Mouse (Mus musculus): ENCODE measurements at regions not wholly inside any gene's neighbourhood (a gene's known extent, or its start where the extent isn't known, plus 50 kb on each side); places are given as distances from the start of the nearest gene placed in this dataset.

DNA sequence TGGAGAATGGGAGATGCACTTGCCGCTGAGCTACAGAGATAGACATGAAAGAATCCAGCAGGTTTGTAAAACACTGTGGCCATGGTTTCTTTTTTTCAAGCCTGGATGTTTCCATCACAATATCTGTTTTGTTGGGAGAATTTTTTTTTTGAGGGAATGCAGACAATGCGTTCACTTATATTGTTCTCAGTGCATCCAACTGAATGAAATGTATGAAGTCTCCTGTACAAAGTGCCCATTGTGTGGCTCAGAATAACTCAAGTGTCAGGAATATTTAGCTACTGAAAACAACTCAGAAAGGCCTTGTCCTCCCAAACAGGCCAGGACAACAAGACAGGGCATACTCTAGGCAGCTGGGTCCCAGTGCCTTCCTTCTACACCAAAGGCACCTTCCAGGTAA is 120.3 kb upstream of the Ado start:
- no peak for TF ChIP-seq CTCF (IDR thresholded peaks at IDR 0.05; ENCODE audit: insufficient read depth, low read depth, low read length)
- TF ChIP-seq POLR2A (IDR thresholded peaks at IDR 0.05; ENCODE audit: insufficient read depth, low read depth, low read length) = no peak

Data from olfactory bulb, adult 2 months (tissue).